Mouse (Mus musculus) testis, postnatal 14 days (tissue): ENCODE results near the gene Tapbpl.

Source experiments
- DNase-seq: peaks from one replicate; pipeline ENCODE4 v3.0.0; 2021; ENCODE audit warnings: low spot score

Tapbpl gene

DNA sequence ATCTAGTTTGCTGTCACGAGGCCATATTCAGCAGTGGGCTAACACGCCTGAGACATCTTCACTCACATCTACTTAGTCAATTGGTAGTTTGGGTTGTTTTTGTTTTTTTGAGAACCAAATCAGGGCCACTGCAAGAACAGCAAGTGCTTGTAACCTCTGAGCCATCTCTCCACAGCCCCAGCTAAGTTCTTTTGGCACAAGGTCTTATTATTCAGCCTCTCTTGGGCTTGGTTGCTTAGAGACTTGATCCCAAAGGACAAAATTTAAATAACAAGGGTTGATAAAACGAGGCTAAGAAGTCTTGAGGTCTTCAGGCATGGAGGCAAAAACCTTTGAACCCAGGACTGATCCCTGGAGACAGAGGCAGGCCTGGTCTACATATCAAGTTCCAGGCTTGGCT is 35.4 kb downstream of the Tapbpl start:
- no peak for DNase-seq

DNA sequence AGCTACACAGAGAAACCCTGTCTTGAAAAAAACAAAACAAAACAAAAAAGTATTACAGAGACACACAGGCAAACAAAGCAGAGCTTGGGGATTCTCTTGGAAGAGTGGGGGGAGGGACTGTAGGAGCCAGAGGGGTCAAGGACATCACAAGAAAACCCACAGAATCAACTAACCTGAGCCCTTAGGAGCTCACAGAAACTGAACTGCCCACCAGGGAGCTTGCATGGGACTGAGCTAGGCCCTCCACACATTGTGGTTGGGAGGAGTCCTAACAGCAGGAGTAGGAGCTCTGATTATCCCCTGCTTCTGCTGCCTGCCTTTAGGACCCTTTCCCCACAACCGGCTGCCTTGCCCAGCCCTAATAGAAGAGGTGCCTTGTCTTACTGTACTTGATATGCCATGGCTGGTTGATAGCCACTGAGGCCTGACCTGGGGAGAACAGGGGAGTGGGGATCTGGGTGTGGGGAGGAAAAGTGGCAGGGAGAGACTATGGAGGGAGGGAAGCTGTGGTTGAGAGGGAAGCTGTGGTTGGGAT is 36.1 kb downstream of the Tapbpl start:
- no peak for DNase-seq

GRCm38 (mm10) chr6:125193390-125193789 is 38.3 kb downstream of the Tapbpl start:
- DNase-seq = no peak

DNA sequence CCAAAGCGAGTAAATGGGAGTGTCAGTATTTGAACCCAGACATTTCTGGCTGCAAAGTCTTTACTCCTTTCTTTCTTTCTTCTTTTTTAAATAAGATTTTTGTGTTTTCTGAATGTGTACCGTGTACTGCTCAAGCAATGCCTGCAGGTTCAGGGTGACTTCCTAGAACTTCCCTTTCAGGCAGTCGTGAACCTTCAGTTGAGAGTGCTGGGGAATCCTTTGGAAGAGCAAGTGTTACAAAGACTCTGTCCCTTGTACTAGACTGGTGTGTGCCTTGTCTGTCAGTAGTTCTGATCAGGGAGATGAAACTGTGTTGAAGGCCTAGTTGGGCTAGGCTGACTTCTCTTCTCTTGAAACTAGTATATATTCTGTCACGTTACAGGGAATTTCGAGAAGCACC is 38.8 kb downstream of the Tapbpl start:
- no peak for DNase-seq

DNA sequence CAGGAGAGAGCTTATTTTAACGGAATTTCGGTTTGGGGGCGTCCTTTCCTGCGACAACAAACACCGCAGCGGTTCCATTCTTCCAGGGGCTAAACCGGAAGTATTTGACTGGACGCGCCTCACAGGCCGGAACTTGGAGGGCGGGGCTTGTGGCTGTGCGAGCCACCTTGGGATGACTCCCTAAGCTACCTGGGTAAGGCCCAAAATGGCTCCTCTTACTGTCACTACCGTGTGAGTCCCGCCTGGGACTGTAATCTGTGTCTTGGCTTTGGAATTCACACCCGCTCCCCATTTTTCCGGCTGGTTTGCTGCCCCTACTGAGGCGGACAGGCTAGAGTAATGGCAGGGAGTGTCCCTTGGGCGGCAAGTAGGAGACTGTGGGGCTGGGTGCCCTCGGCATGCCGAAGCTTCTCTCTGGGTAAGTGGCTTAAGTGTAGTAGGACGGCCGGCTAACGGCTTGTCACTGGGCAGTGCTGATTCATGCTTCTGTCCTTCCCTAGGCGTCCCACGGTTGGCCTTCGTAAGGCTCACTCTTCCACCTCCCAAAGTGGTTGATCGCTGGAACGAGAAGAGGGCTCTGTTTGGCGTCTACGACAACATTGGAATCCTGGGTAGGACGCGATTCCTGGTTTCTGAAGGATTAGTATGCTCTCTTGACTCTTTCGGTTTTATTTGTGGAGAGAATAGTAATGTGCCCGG is 39.5 kb downstream of the Tapbpl start:
- DNase-seq = peak; percentile 96

GRCm38 (mm10) chr6:125191332-125192015 is 40.2 kb downstream of the Tapbpl start, which contains the start of the genes Ncapd2 and Mrpl51:
Gene Ncapd2, minus strand, starts transcription at chr6:125191701.
Gene Mrpl51, plus strand, starts transcription at chr6:125191801.
- peak; percentile 98 for DNase-seq

DNA sequence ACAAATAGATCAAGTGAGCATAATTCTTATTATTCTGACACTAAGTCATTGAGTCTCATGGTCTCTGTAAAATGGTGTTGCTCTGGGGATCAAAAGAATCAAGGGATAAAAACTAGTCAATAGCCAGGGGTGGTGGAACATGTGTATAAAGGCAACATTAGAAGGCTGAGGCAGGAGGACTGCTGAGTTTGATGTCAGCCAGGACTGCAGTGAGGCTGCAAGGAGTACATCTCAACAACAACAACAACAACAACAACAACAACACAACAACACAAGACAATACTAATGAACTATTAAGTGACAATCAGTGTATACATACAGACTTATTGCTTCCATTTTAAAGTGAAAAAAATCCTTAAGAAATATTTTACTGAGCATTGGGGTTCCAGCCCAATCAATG is 40.8 kb downstream of the Tapbpl start:
- no peak for DNase-seq

DNA sequence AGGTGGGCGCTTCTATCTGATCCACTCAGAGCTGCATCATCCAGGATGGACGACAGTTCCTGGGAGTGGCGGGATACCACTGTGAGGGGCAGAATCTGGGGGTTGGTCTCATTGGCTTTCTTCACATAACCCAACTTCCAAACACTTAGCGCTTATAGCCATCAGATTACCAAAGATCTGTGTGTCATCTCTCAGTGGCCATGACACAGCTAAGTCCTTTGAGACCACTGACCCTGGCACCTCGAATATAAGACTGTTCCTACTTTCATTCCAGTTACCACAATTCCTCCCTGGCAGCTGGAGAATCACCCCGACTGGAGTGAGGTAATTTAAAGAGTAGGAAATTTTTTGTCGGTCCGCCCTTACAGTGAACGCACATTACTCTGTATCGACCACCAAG is 45.5 kb downstream of the Tapbpl start:
- DNase-seq = no peak

DNA sequence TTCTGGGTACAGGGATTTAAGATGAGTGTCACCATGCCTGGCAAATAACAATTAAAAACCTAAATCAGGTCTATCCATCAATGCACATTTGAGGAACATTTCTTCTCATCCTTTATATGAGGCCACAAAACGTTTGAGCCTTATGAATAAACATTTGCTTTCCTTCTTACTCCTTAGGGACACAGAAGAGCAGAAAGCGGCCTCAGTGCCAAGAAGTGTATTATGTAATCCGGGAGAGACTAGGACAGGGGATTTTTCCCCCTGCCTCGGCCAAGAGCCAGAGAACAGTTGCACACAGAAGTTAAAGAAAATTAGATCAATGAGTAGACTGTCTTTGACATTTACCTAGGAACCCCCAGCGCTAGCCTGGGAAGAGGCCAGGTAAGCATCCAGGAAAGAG is 49.5 kb downstream of the Tapbpl start:
- no peak for DNase-seq

GRCm38 (mm10) chr6:125179601-125180000 is 52.1 kb downstream of the Tapbpl start:
- DNase-seq = no peak

DNA sequence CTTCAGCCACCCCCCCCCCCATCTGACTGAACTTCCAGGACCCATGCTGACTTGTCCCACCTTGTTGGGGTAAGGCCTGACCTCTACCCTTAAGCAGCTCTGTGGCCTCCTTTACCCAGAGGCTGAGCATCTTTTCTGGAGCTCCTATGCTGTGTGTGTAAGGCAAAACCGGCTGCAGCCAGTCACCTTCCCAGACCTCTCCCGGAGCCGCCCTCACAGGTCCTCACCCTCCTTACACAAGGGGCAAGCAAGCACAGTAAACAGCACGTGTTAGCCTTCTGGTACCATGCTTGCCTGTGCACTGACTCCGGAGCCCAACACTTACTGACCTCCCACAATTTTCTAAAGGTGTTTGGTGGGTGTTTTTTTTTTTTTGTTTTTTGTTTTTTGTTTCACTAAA is 56.2 kb downstream of the Tapbpl start:
- no peak for DNase-seq
